20 mouse cellular contexts compared by ENCODE assay signal in the genomic region with DNA sequence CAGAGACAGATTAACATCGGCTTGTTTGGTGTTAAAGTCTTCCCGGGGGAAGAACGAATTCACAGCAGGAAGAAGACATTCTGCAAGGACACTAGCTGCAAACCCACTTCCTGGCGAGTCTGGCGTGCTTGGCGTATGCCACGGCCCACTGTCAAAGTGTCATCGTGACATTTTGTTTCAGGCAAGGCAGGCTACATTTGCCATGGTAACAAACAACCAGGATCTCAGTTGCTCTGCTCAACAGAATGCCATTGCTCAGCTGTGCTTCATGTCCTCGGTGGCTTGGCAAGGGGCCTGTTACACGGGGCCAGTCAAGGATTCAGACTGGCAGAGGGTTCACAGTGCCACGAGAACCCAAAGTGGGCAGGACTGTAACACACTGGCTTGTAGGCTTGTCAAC.
DNase-seq lines count a peak whose midpoint lies in the region; ATAC-seq and TF ChIP-seq lines count a peak whose summit lies in the region.
"Had no signal": no experiment of that assay in that cellular context is flagged by ENCODE, and none has a peak within 500 bp of the region (broad histone marks: within the 10 kb centered on the region; RNA-seq: fewer than 3 reads in every experiment).

No protein-coding gene starts in this region.

- intact Hi-C loops in left cerebral cortex, adult 2 months (cut with DNase I): no loop called here

- H3K4me2 ChIP-seq in hindbrain, embryonic 11.5 days (replicated peaks; ENCODE audit: low read depth, low read length): no peak overlapping the region
- H3K4me2 ChIP-seq: embryonic facial prominence, embryonic 12.5 days; heart, embryonic 12.5 days; liver, embryonic 12.5 days; lung, embryonic 14.5 days; midbrain, embryonic 12.5 days; neural tube, embryonic 15.5 days had no signal

- H3K9me3 ChIP-seq in hindbrain, embryonic 11.5 days (ENCODE audit: control insufficient read depth, low read length): no peaks in the 10 kb centered on the region
- H3K9me3 ChIP-seq: embryonic facial prominence, embryonic 12.5 days; heart, embryonic 12.5 days; liver, embryonic 12.5 days; midbrain, embryonic 12.5 days; neural tube, embryonic 15.5 days had no signal

- H3K36me3 ChIP-seq in hindbrain, embryonic 11.5 days (ENCODE audit: control insufficient read depth, insufficient read depth, low read length): no peaks in the 10 kb centered on the region
- H3K36me3 ChIP-seq: embryonic facial prominence, embryonic 12.5 days; heart, embryonic 12.5 days; liver, embryonic 12.5 days; midbrain, embryonic 12.5 days; neural tube, embryonic 15.5 days had no signal

- peak; percentile 56 to 70 for DNase-seq in cerebellum, postnatal 10 days
- DNase-seq in cerebellum, adult 11-12 months: no peak
- no peak for DNase-seq in left cerebral cortex, adult 2 months (ENCODE audit: extremely low spot score in 1 of 2, low spot score in 2 of 2)
- no peak for DNase-seq in left cerebral cortex, adult 8-10 months (ENCODE audit: low spot score in 2 of 2)
- peak; percentile 71 for DNase-seq in layer of hippocampus, adult 9-11 months
- peak; percentile 29 for DNase-seq in right cerebral cortex, postnatal 25 days
- DNase-seq in hindbrain, embryonic 11.5 days (ENCODE audit: low spot score): no peak
- no peak for DNase-seq in kidney, postnatal 25 days
- DNase-seq: kidney, adult 11 months; kidney, postnatal 14 days; lung, embryonic 14.5 days; thymus, postnatal 25 days had no signal

- H3K27ac ChIP-seq in left cerebral cortex, adult 2 months: peak overlapping the region; percentile 13; the same call in 1 of the 2 replicates
- H3K27ac ChIP-seq in hindbrain, embryonic 11.5 days (ENCODE audit: low read depth, low read length): no peak overlapping the region
- H3K27ac ChIP-seq: embryonic facial prominence, embryonic 12.5 days; hindbrain, postnatal 0 days; liver, embryonic 12.5 days; midbrain, embryonic 12.5 days; neural tube, embryonic 15.5 days had no signal

- H3K9ac ChIP-seq in hindbrain, embryonic 11.5 days (ENCODE audit: low read depth, low read length): no peak overlapping the region
- H3K9ac ChIP-seq: embryonic facial prominence, embryonic 12.5 days; heart, embryonic 12.5 days; liver, embryonic 12.5 days; lung, embryonic 14.5 days; midbrain, embryonic 12.5 days; neural tube, embryonic 15.5 days had no signal

- H3K4me3 ChIP-seq in left cerebral cortex, adult 2 months: no peak overlapping the region
- no peak overlapping the region for H3K4me3 ChIP-seq in hindbrain, embryonic 11.5 days (ENCODE audit: low read depth, low read length)
- H3K4me3 ChIP-seq: embryonic facial prominence, embryonic 12.5 days; heart, embryonic 12.5 days; liver, embryonic 12.5 days; midbrain, embryonic 12.5 days; myocyte; neural tube, embryonic 15.5 days had no signal

- H3K4me1 ChIP-seq in hindbrain, embryonic 11.5 days (replicated peaks; ENCODE audit: control insufficient read depth, insufficient read depth, low read length): no peaks in the 10 kb centered on the region
- H3K4me1 ChIP-seq: embryonic facial prominence, embryonic 12.5 days; liver, embryonic 12.5 days; midbrain, embryonic 12.5 days; neural tube, embryonic 15.5 days had no signal

- WGBS in hindbrain, embryonic 11.5 days: 92% methylated on average over 11 of the region's 11 CpGs

- H3K27me3 ChIP-seq in hindbrain, embryonic 11.5 days (ENCODE audit: control insufficient read depth, insufficient read depth, low read length): no peaks in the 10 kb centered on the region
- H3K27me3 ChIP-seq: embryonic facial prominence, embryonic 12.5 days; heart, embryonic 12.5 days; liver, embryonic 12.5 days; midbrain, embryonic 12.5 days; neural tube, embryonic 15.5 days had no signal

- no peak for ATAC-seq in hindbrain, embryonic 11.5 days (ENCODE audit: low FRiP score)
- ATAC-seq: forebrain, embryonic 16.5 days; hindbrain, postnatal 0 days; liver, embryonic 12.5 days had no signal

- TF ChIP-seq CTCF in left cerebral cortex, adult 2 months (IDR thresholded peaks at IDR 0.05): no peak

Comparison
In these comparisons a context has a peak if more than half of its experiments do, and no peak if none do; other contexts are left out.
1. DNase-seq: peak in cerebellum, postnatal 10 days (2 of 2), layer of hippocampus, adult 9-11 months (single experiment) and right cerebral cortex, postnatal 25 days (single experiment); none in cerebellum, adult 11-12 months (single experiment), left cerebral cortex, adult 2 months (0 of 2), left cerebral cortex, adult 8-10 months (0 of 2), hindbrain, embryonic 11.5 days (single experiment) and kidney, postnatal 25 days (0 of 2).